Mouse (Mus musculus) hindbrain, embryonic 14.5 days (tissue): ENCODE data around the gene Ush1g. TPM values are rescaled to one million over a fixed set of nuclear protein-coding genes. Genes with fewer than 3 reads are reported as not detected.

Source experiments
- ATAC-seq: fragments of 200-750 bp; cut with Nextera tagmentation; 2 replicates; pipeline ENCODE4 v1.8.0; 2017; ENCODE audit warnings: moderate number of reproducible peaks, mild to moderate bottlenecking, moderate TSS enrichment, moderate library complexity; ENCODE audit not compliant: low FRiP score
- DNase-seq: peaks from one replicate; pipeline ENCODE4 v3.0.0-alpha.2; 2015; ENCODE audit warnings: low spot score
- H3K27ac ChIP-seq: fragments of 300-500 bp; sonication (generic); 2 replicates; pipeline ENCODE4 v1.5.1; 2014; ENCODE audit warnings: mild to moderate bottlenecking, moderate library complexity
- H3K27me3 ChIP-seq: fragments of 300-500 bp; sonication (generic); 2 replicates; pipeline ENCODE4 v1.6.1; 2014; ENCODE audit warnings: mild to moderate bottlenecking, low read length, mixed read lengths; ENCODE audit not compliant: control insufficient read depth, insufficient read depth
- H3K36me3 ChIP-seq: fragments of 300-500 bp; sonication (generic); replicated peaks from 2 replicates; pipeline ENCODE4 v1.6.1; 2014; ENCODE audit not compliant: control insufficient read depth, insufficient read depth
- H3K4me1 ChIP-seq: fragments of 300-500 bp; sonication (generic); replicated peaks from 2 replicates; pipeline ENCODE4 v1.6.1; 2014; ENCODE audit warnings: antibody characterized with exemption, low read length, mixed read lengths; ENCODE audit not compliant: control insufficient read depth, insufficient read depth
- H3K4me2 ChIP-seq: fragments of 300-500 bp; sonication (generic); replicated peaks from 2 replicates; pipeline ENCODE4 v1.6.1; 2014; ENCODE audit warnings: mild to moderate bottlenecking, moderate library complexity
- H3K4me3 ChIP-seq: fragments of 300-500 bp; sonication (generic); replicated peaks from 2 replicates; pipeline ENCODE4 v1.5.1; 2014; ENCODE audit warnings: mild to moderate bottlenecking, low read length
- H3K9ac ChIP-seq: fragments of 300-500 bp; sonication (generic); 2 replicates; pipeline ENCODE4 v1.6.1; 2014
- H3K9me3 ChIP-seq: fragments of 300-500 bp; sonication (generic); 2 replicates; pipeline ENCODE4 v1.6.1; 2016; ENCODE audit warnings: low read length; ENCODE audit not compliant: control insufficient read depth
- WGBS: fragments of 180-500 bp; shearing (Covaris S2); extraction: QIAGEN DNeasy Blood & Tissue Kit; methylation state at CpG from one replicate; pipeline ENCODE4 v1.1.7; 2014; 5-methylcytosine and 5-hydroxymethylcytosine counted together
- polyA plus RNA-seq: library from polyadenylated mRNA; unstranded; fragments of >200 nt; fragmentation: Nextera tagmentation; extraction: Ambion mirVana; gene quantifications from 2 replicates; pipeline ENCODE4 v1.2.1, GENCODE M21; 2014

The Ush1g gene
- polyA plus RNA-seq, 1 experiment from 2014 or later, result 0.15 TPM

DNA sequence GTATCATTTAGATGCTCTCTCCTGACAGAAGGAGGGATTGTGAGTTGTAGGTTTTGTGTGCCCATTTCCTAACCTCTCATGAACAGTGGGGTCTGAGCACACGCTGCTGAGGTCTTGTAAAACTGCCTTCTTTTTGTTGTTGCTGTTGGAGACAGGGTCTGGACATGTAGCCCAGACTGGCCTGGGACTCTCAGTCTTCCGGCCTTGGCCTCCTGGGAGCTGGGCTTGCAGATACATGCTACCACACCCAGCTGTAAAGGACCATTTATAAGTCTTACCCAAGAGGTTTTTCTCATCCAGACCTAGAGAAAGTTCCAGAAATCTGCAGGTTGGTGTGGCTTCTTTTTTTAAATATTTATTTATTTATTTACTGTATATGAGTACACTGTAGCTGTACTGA is 33.5 kb downstream of the Ush1g start:
- no peak overlapping the region for H3K9ac ChIP-seq
- H3K4me2 ChIP-seq, result no peak overlapping the region
- H3K4me3 ChIP-seq, result no peak overlapping the region
- no peaks in the 10 kb centered on the region for H3K27me3 ChIP-seq
- no peaks in the 10 kb centered on the region for H3K9me3 ChIP-seq
- WGBS, result 95% methylated on average over 2 of the region's 2 CpGs
- ATAC-seq, result no peak
- no peaks in the 10 kb centered on the region for H3K36me3 ChIP-seq
- H3K4me1 ChIP-seq, result 0 out of 2 replicates have a peak, but pooled peaks cover 5% of the 10 kb centered on the region
- no peak for DNase-seq
- H3K27ac ChIP-seq, result no peak overlapping the region

DNA sequence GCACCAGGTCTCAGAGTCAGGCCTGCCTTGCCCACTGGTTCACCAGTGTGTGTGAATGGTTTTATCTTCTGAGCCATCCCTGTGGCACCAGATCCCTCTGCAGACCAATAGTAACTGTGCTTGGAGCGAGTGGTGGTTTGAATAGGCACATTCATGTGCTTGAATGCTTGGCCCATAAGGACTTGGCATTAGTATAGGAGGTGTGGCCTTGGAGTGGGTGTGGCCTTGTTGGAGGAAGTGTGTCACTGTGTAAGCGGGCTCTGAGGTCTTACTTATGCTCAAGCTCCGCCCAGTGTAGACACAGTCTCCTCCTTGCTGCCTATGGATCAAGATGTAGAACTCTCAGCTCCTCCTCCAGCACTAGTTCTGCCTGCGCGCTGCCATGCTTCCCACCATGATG is 34.5 kb downstream of the Ush1g start:
- Histone ChIP-seq H3K4me3 (no peak overlapping the region), H3K9me3 (no peaks in the 10 kb centered on the region), H3K4me2 (no peak overlapping the region), H3K27me3 (no peaks in the 10 kb centered on the region), H3K4me1 (0 out of 2 replicates have a peak, but pooled peaks cover 5% of the 10 kb centered on the region), H3K9ac (no peak overlapping the region), H3K27ac (no peak overlapping the region), H3K36me3 (no peaks in the 10 kb centered on the region)
- ATAC-seq (no peak), DNase-seq (no peak)
- 87% methylated on average over 5 of the region's 5 CpGs for WGBS

DNA sequence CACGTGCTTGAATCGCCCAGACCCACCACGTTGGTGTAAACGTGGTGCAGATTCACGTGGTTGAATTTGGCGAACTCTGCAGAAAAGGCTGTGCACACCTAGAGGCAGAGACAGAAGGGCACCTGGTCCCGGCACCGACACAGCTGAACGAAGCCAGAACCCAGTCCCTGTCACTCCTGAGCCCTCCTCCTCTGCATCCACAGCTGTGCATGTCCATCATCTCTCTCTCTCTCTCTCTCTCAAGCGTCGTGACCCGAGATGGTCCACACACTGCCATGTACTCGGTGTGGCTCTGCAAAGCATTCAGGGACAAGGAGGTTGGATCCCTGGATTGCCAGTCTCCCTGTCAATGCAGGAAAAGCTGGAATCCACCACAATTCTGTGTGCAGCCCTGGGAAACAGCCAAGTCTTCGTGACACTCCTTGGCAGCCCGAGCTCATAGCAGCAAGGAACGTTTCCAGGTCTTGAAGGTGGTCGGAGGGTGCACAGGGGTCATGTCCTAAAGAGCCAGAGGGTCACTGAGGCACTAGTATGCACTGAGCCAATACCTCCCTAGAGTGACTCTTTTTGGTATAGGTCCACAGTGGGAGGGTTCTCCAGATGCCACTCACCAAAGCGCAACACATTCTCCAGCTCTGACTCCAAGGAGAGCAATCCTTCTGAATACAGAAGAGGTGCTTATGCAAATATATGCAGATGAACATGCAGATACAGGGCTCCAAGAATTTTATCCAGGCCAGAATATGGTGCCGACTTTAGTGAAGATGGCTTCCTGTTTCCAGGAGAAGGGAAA is 35.4 kb downstream of the Ush1g start:
- no peaks in the 10 kb centered on the region for H3K27me3 ChIP-seq
- H3K36me3 ChIP-seq, result no peaks in the 10 kb centered on the region
- DNase-seq (no peak), ATAC-seq (no peak)
- WGBS, result 68% methylated on average over 19 of the region's 19 CpGs
- H3K9ac ChIP-seq, result no peak overlapping the region
- H3K4me2 ChIP-seq, result no peak overlapping the region
- 0 out of 2 replicates have a peak, but pooled peaks cover 5% of the 10 kb centered on the region for H3K4me1 ChIP-seq
- no peaks in the 10 kb centered on the region for H3K9me3 ChIP-seq
- peak overlapping the region; percentile 26; the same call in 1 of the 2 replicates for H3K27ac ChIP-seq
- no peak overlapping the region for H3K4me3 ChIP-seq

DNA sequence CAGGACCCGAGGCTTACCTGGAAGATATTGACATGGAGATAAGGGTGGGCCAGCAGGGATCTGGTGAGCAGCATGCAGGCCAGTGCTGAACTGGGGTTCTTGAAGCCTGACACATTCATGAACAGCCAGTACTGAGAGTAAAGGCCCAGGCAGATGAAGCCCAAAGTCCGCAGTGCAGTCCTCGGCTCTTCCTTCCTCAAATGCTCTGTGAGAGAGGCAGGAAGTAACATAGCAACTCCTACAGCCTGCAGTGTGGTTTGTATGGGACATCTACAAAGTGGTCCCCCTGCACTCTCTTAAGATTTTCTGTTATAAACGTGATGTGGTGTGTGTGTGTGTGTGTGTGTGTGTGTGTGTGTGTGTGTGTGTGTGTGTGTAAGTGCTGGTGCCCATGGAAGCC is 36.6 kb downstream of the Ush1g start:
- no peaks in the 10 kb centered on the region for H3K9me3 ChIP-seq
- 0 out of 2 replicates have a peak, but pooled peaks cover 5% of the 10 kb centered on the region for H3K4me1 ChIP-seq
- ATAC-seq (no peak), DNase-seq (no peak)
- H3K27ac ChIP-seq, result no peak overlapping the region
- H3K4me2 ChIP-seq, result no peak overlapping the region
- no peak overlapping the region for H3K4me3 ChIP-seq
- 87% methylated on average over 4 of the region's 4 CpGs for WGBS
- H3K27me3 ChIP-seq, result no peaks in the 10 kb centered on the region
- H3K36me3 ChIP-seq, result no peaks in the 10 kb centered on the region
- H3K9ac ChIP-seq, result no peak overlapping the region

DNA sequence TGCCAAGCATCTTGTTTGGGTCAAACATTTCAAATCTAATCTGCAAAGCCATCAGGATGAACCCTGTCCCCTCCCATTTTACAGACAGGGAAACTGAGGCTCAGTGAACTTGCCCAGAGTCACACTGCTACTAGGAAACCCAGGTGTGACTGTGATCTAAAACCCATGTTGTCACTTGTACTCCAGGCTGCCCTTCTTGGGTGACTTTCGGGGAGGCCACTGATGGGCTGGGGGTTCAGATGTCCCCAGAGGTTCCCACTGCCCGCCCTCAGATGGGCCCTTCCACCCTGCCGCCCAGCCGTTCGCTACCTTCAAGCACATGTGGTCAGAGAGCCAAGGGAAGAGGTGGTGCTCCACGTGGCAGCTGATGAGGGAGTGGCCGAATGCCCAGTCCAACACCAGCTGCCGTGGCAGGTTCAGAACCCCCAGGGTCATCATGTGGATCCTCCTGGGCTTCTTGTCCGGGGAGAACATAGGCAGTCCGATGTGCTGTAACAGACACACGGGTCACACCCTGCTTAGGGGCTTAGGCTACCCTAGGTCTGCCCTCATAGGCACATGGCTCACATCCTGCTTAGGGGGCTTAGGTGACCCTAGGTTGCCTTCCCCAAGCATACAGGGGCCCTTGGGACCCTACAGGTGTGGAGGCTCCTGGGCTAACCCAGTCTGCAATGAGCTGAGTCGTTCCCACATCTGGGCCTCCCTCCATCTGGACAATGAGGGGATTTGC is 37.8 kb downstream of the Ush1g start:
- Histone ChIP-seq H3K4me1 (0 out of 2 replicates have a peak, but pooled peaks cover 5% of the 10 kb centered on the region), H3K4me3 (no peak overlapping the region), H3K27ac (no peak overlapping the region), H3K9me3 (no peaks in the 10 kb centered on the region), H3K36me3 (no peaks in the 10 kb centered on the region), H3K9ac (no peak overlapping the region), H3K27me3 (no peaks in the 10 kb centered on the region), H3K4me2 (no peak overlapping the region)
- no peak for DNase-seq
- ATAC-seq, result 0 out of 2 replicates have a peak, but pooled peaks have one; percentile 15
- WGBS, result 87% methylated on average over 12 of the region's 12 CpGs

DNA sequence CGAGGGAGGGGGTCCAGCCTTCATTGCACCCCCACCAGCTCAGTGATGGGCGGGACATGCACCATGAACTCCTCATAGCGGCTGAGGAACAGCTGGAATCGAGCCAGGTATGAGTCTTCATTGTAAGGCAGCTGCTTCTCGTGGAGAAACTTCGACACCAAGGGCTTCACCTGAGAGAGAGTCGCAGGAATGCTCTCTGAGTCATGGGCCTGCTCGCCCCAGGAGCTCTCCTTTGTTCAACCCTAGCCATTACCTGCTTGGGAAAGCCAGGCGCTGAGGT is 38.4 kb downstream of the Ush1g start:
- 76% methylated on average over 9 of the region's 9 CpGs for WGBS
- no peak overlapping the region for H3K27ac ChIP-seq
- no peaks in the 10 kb centered on the region for H3K9me3 ChIP-seq
- no peaks in the 10 kb centered on the region for H3K36me3 ChIP-seq
- ATAC-seq (no peak), DNase-seq (no peak)
- no peak overlapping the region for H3K9ac ChIP-seq
- H3K4me1 ChIP-seq, result 0 out of 2 replicates have a peak, but pooled peaks cover 5% of the 10 kb centered on the region
- H3K27me3 ChIP-seq, result no peaks in the 10 kb centered on the region
- H3K4me2 ChIP-seq, result no peak overlapping the region
- H3K4me3 ChIP-seq, result no peak overlapping the region

DNA sequence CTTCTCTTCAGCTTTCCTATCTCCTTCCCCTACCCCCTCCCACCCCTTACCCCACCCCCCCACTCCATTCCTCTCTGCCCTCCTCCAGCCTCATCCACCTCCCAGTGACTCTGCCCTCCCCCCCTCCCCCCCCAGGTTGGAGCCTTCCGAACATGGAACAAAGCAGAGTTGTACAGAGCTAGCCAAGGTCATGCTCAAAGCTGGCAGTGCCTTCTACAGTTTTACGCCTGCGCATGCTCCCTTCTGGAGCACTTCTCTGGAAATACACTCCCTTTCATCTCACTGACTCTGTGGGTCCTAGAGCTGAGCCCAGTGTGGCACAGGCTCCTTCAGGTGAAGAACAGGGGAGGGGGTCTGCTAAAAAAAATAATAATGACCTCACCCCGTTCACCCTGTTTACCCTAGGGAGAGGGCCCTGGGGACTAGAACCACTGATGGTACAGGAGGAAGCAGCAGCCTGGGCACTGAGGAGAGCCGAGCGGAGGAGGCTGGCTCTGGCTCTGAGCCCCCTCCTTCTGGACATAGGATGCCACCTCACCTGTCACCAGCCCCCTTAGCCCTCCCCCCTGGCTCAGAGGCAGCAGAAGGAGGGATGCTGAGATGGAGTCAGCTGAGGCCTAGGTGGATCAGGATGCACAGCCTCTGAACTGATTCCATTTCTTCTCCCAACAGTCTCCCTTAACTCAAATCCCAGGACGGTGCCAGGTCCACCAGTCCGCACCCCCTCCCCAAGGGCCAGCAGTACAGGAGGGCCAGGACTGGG is 38.9 kb downstream of the Ush1g start:
- Histone ChIP-seq H3K27ac (no peak overlapping the region), H3K4me2 (no peak overlapping the region), H3K36me3 (no peaks in the 10 kb centered on the region), H3K9me3 (no peaks in the 10 kb centered on the region), H3K27me3 (no peaks in the 10 kb centered on the region), H3K4me1 (0 out of 2 replicates have a peak, but pooled peaks cover 5% of the 10 kb centered on the region), H3K4me3 (no peak overlapping the region), H3K9ac (no peak overlapping the region)
- 78% methylated on average over 8 of the region's 8 CpGs for WGBS
- ATAC-seq (no peak), DNase-seq (no peak)

DNA sequence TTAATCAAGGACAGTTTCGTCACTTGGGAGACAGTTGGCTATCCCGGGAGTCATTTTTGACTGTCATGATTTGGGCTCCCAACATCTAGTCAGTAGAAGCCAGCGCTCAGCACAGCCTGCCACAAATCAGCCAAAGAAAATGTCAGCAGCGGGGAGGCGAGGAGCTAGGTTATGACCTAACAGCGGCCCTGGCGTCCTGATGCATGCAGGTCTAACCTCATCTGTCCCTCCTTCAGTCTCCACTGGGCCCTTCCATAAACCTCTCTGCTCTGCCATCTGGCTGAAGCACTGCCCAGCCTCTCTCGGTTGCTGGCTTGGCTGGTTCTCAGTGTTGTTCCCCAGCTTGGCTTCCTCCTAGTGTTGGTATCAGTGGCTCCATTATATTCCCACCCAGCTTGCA is 39.5 kb downstream of the Ush1g start:
- DNase-seq (no peak), ATAC-seq (no peak)
- Histone ChIP-seq H3K4me2 (no peak overlapping the region), H3K4me1 (peaks cover 9% of the 10 kb centered on the region; the same call in 1 of the 2 replicates), H3K27me3 (no peaks in the 10 kb centered on the region), H3K9ac (no peak overlapping the region), H3K9me3 (no peaks in the 10 kb centered on the region), H3K4me3 (no peak overlapping the region), H3K36me3 (no peaks in the 10 kb centered on the region), H3K27ac (0 out of 2 replicates have a peak overlapping the region, but pooled peaks have one; percentile 9)
- 76% methylated on average over 8 of the region's 8 CpGs for WGBS

DNA sequence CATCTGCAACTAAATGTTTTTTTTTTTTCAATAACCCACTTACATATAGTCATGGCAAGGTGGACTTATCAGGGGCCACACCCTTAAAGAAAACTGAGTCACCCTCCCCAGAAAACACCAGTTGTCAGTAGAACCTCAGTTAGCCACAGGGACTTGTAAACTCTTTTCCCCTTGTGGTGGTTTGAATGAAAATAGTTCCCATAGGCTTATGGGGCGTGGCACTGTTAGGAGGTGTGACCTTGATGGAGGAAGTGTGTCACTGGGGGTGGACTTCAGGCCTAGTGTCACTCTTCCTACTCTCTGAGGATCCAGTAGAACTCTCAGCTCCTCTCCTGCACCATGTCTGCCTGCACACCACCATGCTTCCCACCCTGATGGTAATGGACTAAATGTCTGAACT is 42.1 kb downstream of the Ush1g start:
- DNase-seq, result no peak
- 74% methylated on average over 1 of the region's 1 CpGs for WGBS
- no peak overlapping the region for H3K27ac ChIP-seq
- no peak overlapping the region for H3K4me2 ChIP-seq
- no peaks in the 10 kb centered on the region for H3K9me3 ChIP-seq
- H3K4me1 ChIP-seq, result peaks cover 18% of the 10 kb centered on the region
- H3K4me3 ChIP-seq, result no peak overlapping the region
- no peak overlapping the region for H3K9ac ChIP-seq
- no peak for ATAC-seq
- no peaks in the 10 kb centered on the region for H3K36me3 ChIP-seq
- no peaks in the 10 kb centered on the region for H3K27me3 ChIP-seq
